Mouse (Mus musculus) right cerebral cortex, postnatal 14 days (tissue): ENCODE measurements around the gene Nav1.

Experiments used
- DNase-seq: peaks from one replicate; pipeline ENCODE4 v3.0.0; 2022

Nav1 gene

DNA sequence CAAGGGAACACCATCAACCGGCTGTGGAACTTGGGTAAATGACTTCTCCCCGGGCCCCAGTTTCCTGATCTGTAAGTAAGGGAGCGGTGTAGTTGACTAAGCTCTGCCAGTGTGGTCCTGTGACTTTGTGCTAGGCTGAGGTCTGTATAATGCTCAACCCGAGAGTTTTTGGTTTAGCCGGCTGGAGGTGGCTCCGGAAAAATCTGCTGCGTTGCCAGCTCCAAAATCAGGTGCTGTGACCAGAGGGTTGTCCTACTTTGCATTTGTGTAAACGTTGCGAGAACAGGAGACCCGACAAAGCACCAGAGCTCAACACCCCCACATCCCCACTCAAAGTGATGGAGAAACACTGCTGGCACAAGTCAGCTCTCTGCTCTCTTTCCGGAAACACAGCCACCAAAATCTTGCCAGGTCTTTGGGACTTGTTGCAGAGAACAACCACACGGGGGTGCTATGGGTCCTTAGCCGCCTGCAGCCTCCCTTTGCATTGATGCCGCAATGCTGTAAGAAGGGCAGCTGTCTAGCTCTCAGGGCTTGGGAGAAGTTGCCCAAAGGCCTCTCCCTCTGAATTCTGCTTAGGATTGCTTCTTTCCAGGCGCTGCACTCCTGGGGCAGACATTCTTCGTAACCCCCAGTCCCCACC, 62.5 kb downstream of the Nav1 start:
- DNase-seq: peak; percentile 86

DNA sequence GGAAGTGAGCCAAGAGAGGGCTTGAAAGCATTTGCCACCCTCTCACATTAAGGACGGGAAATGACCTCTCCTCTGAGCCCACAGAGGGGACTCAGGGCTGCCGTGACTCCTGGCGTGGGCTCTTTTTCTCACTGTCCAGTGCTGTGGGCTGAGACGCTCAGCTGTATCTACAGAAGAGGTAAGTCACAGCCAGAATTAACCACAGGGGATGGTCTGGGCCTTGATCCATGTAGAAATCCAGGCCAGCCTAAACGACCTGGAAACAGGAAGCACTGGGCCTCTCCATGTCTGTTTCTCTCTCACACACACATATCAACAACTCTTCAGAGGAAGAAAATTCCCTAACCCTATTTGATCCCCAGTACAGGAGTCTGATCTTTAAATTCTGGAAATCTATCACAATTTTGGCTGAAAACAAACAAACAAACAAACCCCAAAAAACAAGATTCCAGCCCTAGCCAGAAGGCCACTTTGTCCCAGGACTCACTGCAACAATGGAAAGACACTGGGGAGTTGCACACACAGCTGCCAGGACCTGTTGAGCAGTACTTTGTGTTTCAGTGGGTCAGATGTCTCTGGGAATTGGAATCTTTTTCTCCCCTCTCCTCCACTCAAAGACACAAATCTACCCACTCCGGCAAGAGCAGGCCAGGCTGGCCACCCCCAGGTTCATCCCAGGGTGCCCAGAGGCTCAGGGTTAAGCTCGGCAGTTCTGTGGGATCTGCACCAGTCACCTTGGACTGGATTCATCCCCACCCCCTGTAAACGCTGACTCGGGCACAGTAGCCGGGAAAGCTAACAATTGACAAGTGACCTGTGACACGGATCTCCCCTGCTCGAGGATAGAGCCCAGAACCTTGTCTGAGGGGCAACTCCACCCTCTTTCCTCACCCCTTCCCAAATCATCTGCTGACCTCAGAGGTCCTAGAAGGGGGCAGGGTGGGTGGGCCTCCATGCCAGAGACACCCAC, 64.0 kb downstream of the Nav1 start:
- no peak for DNase-seq

DNA sequence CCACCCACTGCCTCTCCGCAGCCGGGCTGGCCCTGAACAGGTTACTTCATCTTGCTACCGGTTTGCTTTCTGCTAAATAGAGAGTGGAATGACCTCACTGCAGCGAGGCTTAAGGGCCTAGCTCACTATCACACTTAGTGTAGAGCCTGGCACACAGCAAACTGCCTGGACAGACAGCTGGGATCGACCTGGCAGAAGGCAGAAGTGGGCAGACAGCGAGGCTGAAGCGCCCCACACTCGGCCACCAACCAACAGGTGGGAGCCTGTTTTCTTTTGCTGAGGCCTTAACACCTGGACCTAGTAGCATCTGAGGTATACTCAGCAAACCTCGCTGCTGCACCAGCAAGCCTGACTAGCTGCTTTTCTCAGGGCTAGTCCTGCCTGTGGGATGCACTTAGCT, 65.0 kb downstream of the Nav1 start:
- no peak for DNase-seq

DNA sequence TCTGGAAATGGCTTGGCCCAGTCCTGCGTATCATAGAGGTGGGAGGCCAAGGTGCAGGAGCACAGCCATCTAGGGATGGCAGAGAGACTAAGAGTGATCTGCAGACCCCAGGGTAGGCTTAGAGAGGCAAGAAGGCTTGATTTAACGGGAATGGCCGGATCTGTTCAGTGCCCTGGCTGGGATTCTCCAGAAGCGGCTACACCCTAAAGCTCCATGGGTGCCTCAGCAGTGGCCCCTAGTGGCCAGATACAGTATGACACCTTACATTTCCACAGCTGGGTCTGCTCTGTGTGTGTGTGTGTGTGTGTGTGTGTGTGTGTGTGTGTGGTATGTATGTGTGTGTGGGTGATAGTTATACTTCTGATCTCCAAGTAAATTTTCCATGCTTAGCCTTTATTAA, 66.8 kb downstream of the Nav1 start:
- peak; percentile 93 for DNase-seq

DNA sequence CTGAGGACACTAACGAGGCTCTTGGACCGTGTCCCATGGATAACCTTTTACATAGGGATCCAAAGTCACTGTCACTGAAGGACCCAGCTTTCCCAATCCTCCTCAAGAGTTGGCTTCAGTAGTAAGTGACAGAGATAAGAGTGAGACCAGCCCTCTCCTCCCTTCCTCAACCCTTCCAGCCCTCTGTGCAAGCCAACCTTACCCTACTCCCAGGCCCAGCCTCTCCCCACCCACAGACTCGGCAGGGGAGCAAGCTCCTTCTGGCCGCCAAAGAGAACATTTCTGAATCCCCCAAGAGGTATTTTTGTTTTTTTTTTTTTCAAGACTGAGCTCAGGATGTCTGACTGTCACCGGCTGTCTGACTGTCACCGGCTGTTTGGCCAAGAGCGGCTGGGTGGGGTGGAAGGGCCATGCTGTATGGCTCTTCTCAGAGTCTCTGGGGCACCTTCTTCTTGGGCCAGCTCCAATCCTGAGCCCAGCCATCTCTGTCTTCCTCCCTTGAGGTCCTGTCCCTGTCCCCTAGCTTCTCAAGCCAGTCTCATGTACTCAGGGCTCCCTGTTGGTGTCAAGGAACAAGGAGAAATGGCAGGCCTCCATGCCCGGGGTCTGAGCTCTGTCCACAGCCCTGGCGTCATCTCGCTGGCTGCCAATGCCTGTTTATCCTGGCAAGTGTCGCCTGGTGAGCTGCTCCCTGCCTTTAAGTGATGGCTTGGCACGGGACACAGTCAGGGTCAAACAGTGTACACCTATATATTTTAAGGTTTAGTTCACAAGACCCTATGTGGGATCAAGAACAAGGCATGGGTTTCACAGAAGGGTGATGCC, 68.4 kb downstream of the Nav1 start:
- DNase-seq: no peak

DNA sequence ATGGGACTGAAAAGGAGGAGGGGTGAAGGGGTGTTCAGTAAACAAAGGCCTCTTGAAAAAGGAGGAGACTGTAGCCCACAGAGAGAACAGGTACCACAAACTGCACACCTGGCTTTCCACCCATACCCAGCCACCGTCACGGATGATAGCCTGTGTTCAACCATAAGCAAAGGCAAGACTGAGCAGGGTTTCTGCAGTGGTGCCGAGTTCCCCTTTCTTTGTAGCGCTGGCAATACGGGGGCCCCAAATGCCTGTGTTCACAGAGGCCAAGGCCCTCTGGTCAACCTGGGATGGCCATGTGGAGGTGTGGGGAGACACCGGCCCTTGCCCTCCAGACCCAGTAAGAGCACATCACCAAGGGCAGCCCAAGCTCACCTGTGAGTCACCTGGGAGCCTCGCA, 70.3 kb downstream of the Nav1 start:
- no peak for DNase-seq

DNA sequence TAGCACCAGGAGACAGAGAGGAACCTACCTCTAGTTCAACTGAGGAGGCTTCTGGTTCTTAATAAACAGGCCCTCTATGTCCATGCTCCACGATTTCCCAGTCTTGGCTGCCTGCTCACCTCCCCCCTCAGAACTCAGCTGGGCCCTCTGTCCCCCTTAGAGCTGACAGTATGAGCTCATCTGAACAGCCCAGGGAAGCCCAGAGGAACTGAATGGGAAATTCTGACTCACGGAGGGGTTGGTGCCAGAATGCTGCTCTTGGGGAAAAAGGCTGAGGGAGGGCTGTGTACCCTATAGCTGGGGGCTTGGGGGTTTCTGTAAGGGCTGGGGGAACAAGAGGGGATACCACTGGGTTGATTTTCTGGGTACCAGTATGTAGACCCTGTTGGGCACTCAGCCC, 70.8 kb downstream of the Nav1 start:
- no peak for DNase-seq

DNA sequence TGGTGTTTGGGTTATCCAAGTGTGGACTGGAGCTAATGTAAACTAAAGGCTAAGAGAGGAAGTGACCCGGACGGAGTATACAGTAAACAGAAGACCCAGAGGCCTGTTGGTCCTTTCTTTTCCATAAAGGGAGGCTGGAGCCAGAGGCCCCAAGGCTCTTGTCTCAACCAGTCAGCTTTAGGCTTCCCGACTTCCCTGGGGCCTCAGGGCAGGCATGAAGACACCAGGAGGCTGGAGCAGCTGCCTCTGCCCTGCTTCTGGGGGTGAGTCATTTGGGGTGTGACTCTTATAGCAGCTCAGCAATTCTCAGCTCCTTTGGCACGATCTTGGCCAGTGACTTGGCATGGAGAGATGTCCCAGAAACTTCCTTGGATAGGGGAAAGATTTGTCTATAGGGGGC, 71.8 kb downstream of the Nav1 start:
- DNase-seq: no peak

DNA sequence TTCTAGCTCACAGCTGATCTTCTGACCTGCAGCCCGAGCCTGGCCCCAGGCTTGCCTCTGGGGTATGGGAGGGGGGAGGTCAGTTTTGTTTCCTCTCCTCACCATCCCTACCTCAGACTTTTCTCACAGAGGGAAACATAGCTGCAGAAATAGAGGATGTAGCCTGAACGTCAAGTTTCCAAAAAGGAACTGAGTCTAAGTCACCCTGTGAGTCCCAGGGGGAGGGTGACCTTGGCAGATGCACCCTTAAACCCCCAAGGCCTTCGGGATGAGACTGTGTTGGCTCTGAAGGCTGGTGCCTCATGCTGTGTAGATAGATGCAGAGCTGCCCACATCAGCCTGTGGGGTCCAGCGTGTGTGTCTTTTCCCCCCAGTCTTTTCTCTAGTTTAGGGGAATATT, 72.3 kb downstream of the Nav1 start:
- no peak for DNase-seq

DNA sequence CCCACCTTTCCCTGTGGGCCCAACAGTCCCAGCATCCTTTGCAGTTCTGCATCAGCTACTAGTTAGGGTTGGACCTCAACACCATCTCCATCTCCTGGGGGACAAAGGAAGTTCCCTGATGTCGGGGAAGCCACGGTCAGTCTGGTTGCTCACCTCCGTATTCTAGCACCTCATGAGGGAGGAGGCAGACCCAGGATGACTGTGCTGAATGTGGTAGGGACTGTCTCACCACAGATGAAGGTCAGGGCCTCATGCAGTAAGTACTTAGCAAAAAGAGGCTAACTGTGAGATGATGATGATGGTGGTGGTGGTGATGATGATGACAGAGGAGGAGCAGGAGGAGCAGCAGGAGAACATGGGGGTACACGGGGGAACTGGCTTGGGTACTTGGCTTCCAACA, 73.0 kb downstream of the Nav1 start:
- no peak for DNase-seq

DNA sequence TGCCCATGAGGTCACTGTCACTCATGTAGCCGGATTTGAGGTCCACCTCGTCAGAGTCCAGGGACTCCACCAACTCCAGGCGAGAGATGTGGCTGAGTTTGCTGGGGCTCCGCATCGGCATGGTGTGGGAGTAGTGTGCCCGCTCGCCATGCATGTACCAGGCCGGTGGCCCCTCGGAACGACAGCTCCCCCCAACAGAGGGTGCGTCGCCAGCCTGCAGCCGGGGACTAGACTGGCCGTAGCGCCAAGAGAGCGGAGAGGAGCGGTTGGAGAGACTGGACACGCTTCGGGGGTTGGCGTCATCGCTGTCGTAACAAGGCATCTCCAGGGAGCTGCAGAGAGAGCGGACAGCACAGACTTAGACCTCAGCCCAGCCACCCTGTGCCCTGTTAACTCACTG, 74.7 kb downstream of the Nav1 start:
- no peak for DNase-seq

DNA sequence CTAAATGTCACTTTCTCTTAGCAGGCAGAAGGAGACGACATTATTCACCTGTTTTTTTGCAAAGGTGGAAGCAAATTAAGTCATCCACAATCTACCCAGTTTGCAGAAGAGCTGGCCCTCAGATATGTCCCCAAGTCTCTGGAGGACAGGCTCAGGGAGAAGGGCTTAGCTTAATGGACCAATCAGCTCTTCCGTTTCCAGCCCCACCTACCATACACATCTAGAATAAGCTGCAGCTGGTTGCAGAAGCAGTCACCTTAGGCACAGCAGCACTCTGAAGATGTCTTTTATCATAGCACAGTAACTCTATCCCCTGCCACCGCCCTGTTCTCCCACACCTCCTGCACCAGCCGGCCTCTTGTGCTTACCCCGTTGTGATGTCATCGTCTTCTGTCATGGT, 75.1 kb downstream of the Nav1 start:
- no peak for DNase-seq

DNA sequence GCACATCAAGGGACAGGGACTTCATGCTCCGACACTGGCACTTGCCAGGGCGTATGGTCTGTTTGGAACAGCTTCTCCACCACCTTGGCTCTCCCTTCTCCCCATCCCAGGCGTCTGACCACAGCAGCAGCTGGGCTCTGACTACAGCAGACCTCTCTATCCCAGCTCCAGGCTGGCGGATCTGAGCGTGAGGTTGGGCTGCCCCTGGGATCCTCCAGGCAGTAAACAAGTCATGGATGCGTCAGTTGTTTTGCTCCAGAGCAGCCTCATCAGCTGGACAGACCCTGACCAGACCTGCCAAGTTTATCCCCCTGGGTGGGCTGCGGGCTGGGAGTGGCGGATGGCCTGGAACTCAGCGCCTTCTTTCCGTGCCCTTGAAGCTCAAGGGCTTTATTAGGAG, 76.0 kb downstream of the Nav1 start:
- no peak for DNase-seq

DNA sequence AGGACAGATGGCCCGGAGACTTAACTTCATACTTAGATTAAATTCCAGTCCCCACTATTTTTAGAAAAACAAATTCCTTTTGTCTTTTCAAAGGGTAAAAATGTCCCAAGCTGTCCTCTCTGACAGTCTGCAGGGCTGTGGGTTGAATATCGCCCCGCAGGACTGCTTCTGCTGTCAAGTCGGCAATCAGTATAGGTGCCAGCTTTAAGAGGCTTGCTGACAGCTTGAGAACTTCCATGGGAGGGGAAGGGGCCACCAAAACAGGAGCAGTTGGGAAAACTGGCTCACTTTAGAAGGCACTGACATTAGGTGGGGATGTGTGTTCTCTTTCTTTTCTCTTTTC, 82.6 kb downstream of the Nav1 start:
- DNase-seq: no peak

DNA sequence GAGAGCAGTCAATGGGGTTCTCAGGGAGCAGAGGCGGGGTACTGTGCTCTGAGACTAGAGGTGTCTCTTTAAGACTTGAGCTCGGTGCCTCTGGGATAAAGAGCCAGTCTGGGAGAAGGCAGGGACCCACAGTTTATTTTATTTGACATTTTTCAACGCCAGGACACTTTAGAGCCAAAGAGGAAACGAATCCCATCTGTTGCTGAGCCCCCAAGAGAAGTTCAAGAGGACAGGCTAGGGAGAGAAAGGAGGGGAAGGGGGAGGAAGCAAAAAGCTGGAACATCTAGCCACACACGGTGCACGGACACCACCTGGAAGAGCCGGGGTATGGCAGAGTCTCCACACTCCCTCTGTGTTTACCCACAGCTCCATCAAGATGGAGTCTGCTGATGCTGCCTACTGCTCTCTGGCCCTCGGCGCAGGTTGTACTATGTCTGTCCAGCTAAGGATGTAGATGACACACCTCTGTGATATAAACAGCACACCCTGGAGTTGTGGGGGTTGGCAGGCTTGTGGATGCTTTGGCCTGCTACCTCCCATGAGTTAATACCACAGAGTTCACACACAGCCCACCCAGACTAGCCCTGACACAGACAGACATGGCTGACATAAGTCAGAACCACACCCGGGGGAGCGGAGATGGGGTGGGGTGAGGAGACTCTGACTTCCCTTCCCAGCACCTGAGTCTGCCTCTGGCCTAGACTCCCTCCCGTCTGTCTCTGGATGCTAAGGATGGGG, 83.1 kb downstream of the Nav1 start:
- DNase-seq: no peak

DNA sequence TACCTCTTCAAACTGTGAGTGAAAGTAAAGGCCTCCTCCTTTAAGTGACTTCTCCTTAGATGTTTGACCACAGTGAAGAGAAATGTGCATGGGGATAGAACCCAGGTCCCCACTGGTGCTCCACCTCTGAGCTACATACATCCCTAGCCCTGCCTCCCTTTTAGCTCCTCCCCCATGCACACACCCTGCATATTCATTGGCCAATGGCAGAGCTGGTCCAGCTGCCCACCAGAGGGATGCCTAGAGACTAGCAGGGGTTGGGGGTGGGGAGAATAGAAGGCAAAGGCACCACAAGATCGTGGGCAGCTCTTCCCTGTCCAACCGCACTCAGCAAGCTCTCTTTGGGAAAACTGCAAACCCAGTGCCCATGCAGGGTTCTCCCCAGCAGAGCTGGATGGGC, 83.8 kb downstream of the Nav1 start:
- no peak for DNase-seq

DNA sequence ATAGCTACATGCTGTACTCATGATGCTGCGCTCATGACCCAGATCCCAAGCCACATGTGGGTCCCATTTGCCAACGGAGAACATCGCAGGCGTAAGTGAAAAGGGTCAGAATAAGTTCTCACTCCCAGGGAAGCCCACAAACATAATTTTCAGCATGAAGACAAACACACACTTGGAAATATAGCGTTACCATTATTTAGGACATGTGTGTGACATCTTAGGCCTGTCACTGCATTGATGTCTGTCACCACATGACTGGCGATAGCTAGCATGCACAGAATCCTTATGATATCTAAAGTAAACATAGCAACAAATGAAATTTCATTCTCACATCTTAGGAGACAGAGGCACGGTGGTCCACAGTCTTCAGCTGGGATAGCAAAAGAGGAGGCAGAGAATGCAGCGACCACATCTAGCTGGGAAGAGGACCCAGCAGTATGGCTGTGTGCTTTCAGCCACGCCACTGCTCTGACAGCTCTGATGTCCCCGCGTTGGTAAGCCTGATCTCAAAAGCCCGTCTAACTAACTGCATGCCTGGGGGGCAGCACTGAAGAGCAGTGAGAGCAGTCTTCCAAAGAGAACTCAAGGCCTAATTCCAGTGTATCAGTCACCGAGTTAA, 86.4 kb downstream of the Nav1 start:
- no peak for DNase-seq

DNA sequence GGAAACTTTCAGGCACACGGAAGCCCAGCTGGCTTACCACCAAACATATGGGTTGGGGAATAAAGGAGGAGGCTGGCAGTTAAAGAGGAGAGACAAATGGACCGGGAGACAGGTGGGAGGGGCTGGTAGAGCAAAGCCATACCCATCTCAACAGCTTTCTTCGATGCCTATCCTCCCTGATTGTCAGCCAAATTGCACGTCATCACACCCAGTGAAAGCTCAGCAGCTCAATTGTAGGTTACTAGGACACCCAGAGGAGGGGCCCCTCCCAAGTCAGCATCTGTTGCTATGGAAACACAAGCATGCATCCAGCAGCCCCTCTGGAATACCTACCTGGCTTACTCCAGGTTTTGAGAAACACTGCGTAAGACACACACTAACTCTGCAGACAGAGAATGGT, 88.4 kb downstream of the Nav1 start:
- DNase-seq: peak; percentile 42

DNA sequence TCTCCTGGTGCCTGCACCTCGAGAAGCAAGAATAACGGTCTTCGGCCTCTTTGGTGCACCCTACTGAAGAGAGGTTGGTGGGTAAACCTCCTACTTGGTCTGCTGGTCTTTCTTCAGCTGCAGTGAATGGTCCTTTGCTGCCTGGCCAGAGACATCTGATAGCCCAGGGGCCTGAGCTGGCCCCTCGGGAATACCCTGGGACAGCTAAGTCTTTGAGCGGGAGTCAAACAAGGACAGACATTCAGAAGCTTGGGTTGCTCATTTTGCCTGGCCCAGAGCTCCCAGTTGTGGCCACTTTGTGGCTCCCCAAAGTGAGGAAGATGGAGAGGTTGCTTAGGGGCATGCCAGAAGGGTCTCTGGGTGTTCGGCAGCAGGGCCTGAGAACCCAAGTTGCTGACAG, 89.6 kb downstream of the Nav1 start:
- DNase-seq: no peak

DNA sequence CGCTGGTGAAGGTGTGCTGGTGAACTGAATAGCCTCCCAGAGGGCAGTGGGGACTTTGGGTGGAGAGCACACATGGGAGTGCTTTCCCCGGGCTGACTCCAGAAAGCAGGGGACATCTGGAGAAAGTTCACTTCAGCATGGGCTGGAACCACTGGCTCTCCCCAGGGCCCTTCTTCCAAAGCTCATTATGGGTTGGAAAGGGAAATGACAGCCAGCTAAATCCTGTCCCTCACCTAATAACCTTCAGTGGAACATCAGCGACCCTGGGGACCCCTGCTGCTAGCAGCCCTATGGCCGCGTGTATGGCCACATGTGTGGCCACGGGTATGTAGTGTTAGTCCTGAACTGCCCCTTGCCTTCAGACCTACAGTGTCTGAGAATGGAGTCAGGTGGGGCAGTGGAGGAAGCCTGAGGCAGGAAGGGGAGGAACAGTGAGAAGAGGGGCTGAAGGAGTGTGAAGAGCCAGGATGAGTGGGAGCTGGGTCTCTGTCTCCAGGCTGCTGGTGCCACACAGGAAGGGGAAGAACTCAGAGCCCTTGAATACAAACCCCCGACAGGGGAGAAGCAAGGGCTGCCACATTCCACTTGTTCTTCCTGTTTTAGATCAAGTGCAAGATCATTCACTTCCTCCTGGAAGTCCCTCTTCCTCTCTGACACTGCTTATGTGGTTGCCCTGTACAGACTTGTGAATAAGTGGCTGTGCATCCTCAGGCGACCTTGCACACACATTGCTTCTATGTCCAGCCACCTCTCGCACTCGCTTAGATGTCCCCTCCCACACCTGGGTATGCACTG, 90.4 kb downstream of the Nav1 start:
- no peak for DNase-seq

DNA sequence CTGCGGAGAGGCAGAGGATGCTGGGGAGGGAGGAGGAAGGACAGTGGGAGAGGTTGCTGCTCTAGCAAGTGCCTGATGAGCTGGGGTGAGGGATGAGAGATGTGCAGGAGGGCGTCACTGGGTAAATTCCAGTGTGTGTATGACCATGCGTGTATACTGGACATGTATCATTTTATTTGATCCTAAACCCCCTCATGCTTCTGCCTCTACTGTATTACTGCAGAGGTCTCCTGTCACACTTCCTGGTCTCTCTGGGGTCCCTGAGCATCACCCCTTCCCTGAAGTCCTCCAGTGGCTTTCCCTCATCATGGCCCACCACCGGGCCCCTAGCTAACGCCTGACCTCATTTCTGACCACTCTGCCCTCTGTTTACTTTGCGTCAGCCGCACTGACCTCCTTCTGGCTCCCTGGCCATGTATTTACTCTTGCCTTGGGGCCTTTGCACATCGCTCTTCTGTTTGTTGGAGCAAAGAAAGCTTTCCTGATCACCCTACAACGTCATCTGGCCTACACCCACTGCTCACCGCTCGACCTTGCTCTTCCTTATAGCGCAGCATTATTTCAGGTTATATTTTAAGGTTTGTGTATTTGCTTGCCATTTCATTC, 91.4 kb downstream of the Nav1 start:
- no peak for DNase-seq
